Mouse (Mus musculus) testis, adult 2 months (tissue): ENCODE measurements at regions not wholly inside any gene's neighbourhood (a gene's known extent, or its start where the extent isn't known, plus 50 kb on each side); places are given as distances from the start of the nearest gene placed in this dataset.

ENCODE experiments used
- CTCF ChIP-seq: fragments of 200-500 bp; IDR thresholded peaks from 2 replicates; pipeline ENCODE4 v1.5.1; 2012; ENCODE audit warnings: low read depth, mild to moderate bottlenecking, inconsistent platforms, low read length, moderate library complexity; ENCODE audit not compliant: control insufficient read depth, insufficient read depth, insufficient replicate concordance
- POLR2A ChIP-seq: fragments of 200-500 bp; IDR thresholded peaks from 2 replicates; pipeline ENCODE4 v1.6.1; 2012; ENCODE audit warnings: low read depth, mild to moderate bottlenecking, inconsistent platforms, low read length, moderate library complexity; ENCODE audit not compliant: control insufficient read depth

DNA sequence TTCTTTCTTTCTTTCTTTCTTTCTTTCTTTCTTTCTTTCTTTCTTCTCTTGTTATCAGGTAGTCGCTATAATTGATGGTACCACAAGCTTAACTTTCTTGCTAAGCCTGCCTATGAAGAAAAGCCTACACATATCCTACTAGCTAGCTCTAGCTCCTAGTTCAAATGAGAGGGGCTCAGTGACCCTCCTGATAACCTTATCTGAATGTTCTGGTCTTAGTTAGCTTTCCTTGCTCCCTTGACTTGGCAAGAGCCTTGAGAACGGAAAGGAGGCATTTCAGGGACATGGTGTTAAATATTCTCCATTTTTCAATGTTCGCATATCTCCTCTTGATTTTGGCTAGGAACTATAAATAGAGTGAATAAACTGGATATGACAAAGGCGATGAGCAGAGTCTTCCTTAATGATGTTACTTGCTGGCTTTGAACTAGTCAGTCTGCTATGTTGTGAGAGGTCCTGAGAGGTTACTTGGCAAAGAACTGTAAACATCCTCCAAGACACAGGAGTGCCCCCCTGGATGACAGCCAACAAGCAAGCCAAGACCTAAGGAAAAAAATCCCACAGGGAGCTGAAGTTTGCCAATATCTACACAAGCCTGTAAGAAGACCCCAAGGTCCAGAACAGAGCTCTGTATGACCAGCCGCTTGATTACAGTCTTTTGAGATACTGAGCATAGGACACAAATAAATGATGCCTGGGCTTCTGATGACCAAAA lies 240.2 kb downstream of the Pros1 start:
- TF ChIP-seq CTCF (no peak), POLR2A (no peak)
